Mouse (Mus musculus): ENCODE measurements around the gene Cyb561a3. TPM values are rescaled to one million over a fixed set of nuclear protein-coding genes. Genes with fewer than 3 reads are reported as not detected.

Cyb561a3 gene
- polyA plus RNA-seq (2012) = 7.4 and 8.4 TPM in 2 replicates

GRCm38 (mm10) chr19:10576690-10577561 lies at the start of gene Cyb561a3, which contains the start of gene Tmem138:
Gene Cyb561a3 (plus strand): TSS chr19:10577172.
Gene Tmem138 (minus strand): TSS chr19:10577362.
- no peak for TF ChIP-seq GATA1 (IDR thresholded peaks at IDR 0.05; ENCODE audit: low read length)

- TF ChIP-seq GATA1 (IDR thresholded peaks at IDR 0.05; ENCODE audit: low read length) = no peak
Observed at GRCm38 (mm10) chr19:10530082-10530481, 46.9 kb upstream of the Cyb561a3 start.

- TF ChIP-seq GATA1 (IDR thresholded peaks at IDR 0.05; ENCODE audit: low read length) = no peak
Observed at GRCm38 (mm10) chr19:10539454-10539853, 37.5 kb upstream of the Cyb561a3 start.

- TF ChIP-seq GATA1 (IDR thresholded peaks at IDR 0.05; ENCODE audit: low read length) = no peak
Observed at GRCm38 (mm10) chr19:10555624-10556510, 21.1 kb upstream of the Cyb561a3 start, which contains the start of gene Tmem216. Gene Tmem216 (minus strand): TSS chr19:10556238.

- no peak for TF ChIP-seq GATA1 (IDR thresholded peaks at IDR 0.05; ENCODE audit: low read length)
Observed at GRCm38 (mm10) chr19:10557001-10557400, 20.0 kb upstream of the Cyb561a3 start.

GRCm38 (mm10) chr19:10557430-10557829 lies 19.5 kb upstream of the Cyb561a3 start:
- no peak for TF ChIP-seq GATA1 (IDR thresholded peaks at IDR 0.05; ENCODE audit: low read length)

- no peak for TF ChIP-seq GATA1 (IDR thresholded peaks at IDR 0.05; ENCODE audit: low read length)
Observed at GRCm38 (mm10) chr19:10560108-10560507, 16.9 kb upstream of the Cyb561a3 start.

GRCm38 (mm10) chr19:10561558-10562314 lies 15.2 kb upstream of the Cyb561a3 start:
- TF ChIP-seq GATA1 (IDR thresholded peaks at IDR 0.05; ENCODE audit: low read length) = no peak

- TF ChIP-seq GATA1 (IDR thresholded peaks at IDR 0.05; ENCODE audit: low read length) = no peak
Observed at GRCm38 (mm10) chr19:10562351-10562750, 14.6 kb upstream of the Cyb561a3 start.

- TF ChIP-seq GATA1 (IDR thresholded peaks at IDR 0.05; ENCODE audit: low read length) = no peak
Observed at GRCm38 (mm10) chr19:10564278-10564677, 12.7 kb upstream of the Cyb561a3 start.

GRCm38 (mm10) chr19:10565217-10565616 lies 11.8 kb upstream of the Cyb561a3 start:
- no peak for TF ChIP-seq GATA1 (IDR thresholded peaks at IDR 0.05; ENCODE audit: low read length)

GRCm38 (mm10) chr19:10569627-10570026 lies 7.3 kb upstream of the Cyb561a3 start:
- TF ChIP-seq GATA1 (IDR thresholded peaks at IDR 0.05; ENCODE audit: low read length) = no peak

GRCm38 (mm10) chr19:10580102-10580501 lies 3.1 kb downstream of the Cyb561a3 start:
- no peak for TF ChIP-seq GATA1 (IDR thresholded peaks at IDR 0.05; ENCODE audit: low read length)

GRCm38 (mm10) chr19:10580761-10581160 lies 3.8 kb downstream of the Cyb561a3 start:
- no peak for TF ChIP-seq GATA1 (IDR thresholded peaks at IDR 0.05; ENCODE audit: low read length)

GRCm38 (mm10) chr19:10581984-10582383 lies 5.0 kb downstream of the Cyb561a3 start:
- TF ChIP-seq GATA1 (IDR thresholded peaks at IDR 0.05; ENCODE audit: low read length) = no peak
